Mouse (Mus musculus): ENCODE measurements at regions not wholly inside any gene's neighbourhood (a gene's known extent, or its start where the extent isn't known, plus 50 kb on each side); places are given as distances from the start of the nearest gene placed in this dataset.

DNA sequence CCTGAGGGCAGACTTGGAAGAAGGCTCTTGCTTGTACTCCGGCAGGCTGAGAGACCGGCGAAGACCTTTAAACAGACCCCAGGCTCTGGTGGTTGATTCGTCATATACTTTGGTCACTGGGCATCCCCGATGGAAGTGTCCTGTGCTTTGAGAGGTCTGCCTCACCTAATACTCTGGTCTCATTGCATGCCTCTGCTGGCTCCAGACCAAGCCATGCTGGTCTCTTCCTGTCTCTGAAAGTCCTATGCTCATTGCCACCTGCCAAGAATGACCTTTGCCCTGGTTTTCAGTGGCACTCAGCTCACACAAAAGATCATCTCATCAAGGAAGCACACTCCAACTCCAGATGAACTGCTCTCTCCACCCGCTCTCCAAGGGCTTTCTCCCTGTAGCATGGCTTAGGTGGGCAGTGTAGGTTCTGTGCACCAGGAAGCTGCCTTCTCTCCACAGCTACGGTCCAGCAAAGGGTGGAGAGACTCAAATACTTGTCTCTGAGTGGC is 126.0 kb upstream of the Rcn1 start:
- in situ Hi-C loops (cut with MboI, MseI) = no loop called here

DNA sequence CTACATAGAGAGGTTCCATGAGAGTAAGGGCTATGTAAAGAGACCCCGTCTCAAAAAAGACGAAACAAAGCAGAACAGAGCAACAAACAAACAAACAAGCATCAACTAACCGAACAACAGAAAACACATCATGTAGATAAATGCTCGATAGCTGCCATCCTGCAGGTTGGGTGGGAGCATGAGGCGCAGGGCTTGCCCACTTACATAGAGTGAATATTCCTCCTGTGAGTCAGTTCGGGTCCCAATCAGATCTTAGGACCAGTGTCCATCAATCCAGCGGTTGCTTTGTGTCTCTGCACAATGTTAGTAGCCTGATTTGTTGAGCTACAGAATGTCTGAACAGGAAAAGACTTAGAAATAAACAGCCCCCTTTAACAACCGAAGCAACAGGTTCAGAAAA is 129.4 kb upstream of the Rcn1 start:
- in situ Hi-C loops (cut with MboI, MseI) = no loop called here

- in situ Hi-C loops (cut with MboI, MseI) = no loop called here
Measured at GRCm38 (mm10) chr2:105544099-105544498, 124.6 kb upstream of the Pax6 start.

- in situ Hi-C loops (cut with MboI, MseI) = no loop called here
Measured at GRCm38 (mm10) chr2:105552092-105552491, 116.6 kb upstream of the Pax6 start.

GRCm38 (mm10) chr2:105586782-105587181 is 81.9 kb upstream of the Pax6 start:
- in situ Hi-C loops (cut with MboI, MseI) = no loop called here

GRCm38 (mm10) chr2:105594131-105594530 is 74.6 kb upstream of the Pax6 start:
- in situ Hi-C loops (cut with MboI, MseI) = no loop called here

- in situ Hi-C loops (cut with MboI, MseI) = no loop called here
Measured at GRCm38 (mm10) chr2:105604553-105605116, 64.1 kb upstream of the Pax6 start.

DNA sequence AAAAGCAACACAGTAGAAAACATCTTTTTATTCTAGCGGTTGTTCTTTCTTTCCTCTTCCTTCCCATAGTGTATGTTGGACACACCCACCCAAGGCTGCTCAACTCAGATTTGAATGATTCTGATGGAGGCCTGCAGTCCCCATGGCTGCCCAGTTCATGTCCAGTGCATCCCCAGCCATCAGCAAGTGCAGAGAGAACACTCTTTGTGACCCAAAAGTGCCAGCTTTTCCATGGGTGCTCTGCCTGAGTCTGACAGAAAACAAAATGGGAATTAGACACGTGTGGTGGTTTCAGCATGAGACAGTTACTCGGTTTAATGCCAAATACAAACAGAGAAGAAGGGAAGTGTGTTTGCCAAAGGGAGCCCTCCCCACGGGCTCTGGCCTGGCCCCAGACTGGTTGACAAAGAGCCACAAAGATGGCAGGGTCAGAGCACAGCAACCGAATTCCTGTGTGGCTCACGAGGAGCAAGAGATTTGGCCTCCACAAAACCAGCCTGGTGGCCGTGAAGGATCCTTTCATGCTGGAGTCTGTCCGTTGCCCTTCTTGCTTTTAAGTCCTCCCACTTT is 60.6 kb upstream of the Pax6 start:
- in situ Hi-C loops (cut with MboI, MseI) = no loop called here

- in situ Hi-C loops (cut with MboI, MseI) = no loop called here
Measured at GRCm38 (mm10) chr2:105608756-105609155, 59.9 kb upstream of the Pax6 start.

- in situ Hi-C loops (cut with MboI, MseI) = no loop called here
Measured at GRCm38 (mm10) chr2:105611014-105611413, 57.7 kb upstream of the Pax6 start.

- in situ Hi-C loops (cut with MboI, MseI) = no loop called here
Measured at GRCm38 (mm10) chr2:105611651-105612050, 57.0 kb upstream of the Pax6 start.

GRCm38 (mm10) chr2:105612051-105612664 is 56.5 kb upstream of the Pax6 start:
- in situ Hi-C loops (cut with MboI, MseI) = no loop called here

- in situ Hi-C loops (cut with MboI, MseI) = no loop called here
Measured at GRCm38 (mm10) chr2:105612706-105613105, 56.0 kb upstream of the Pax6 start.

DNA sequence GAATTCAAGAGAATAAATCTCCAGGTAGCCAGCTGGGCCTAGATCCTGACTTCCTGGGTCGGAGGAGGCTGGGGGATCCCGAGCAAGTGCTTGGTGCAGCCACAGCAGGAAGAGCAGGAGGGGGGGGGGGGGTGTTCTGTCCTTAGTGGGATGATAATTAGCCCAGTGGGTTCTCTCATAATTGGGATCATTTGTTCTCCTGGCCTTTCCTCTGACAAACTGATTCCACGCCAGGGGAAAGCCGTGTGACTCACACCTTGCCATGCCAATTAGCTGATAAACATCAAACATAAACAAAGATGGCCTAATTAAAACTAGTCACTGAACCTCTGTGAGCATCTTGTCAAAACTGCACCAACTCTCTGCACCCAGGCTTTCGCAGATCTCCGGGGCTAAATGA is 55.5 kb upstream of the Pax6 start:
- in situ Hi-C loops (cut with MboI, MseI) = no loop called here

- in situ Hi-C loops (cut with MboI, MseI) = no loop called here
Measured at GRCm38 (mm10) chr2:105615891-105616733, 52.6 kb upstream of the Pax6 start.
